Mouse (Mus musculus): ENCODE data around the gene Arhgap27.

GRCm38 (mm10) chr11:103372068-103372467 is 8.6 kb upstream of the Arhgap27 start:
- TF ChIP-seq CTCF (IDR thresholded peaks at IDR 0.05; ENCODE audit: control insufficient read depth, insufficient read depth, low read length) (no peak), POLR2A (IDR thresholded peaks at IDR 0.05; ENCODE audit: borderline replicate concordance, control insufficient read depth, low read depth, low read length) (no peak)
